Mouse (Mus musculus) adipocyte (in vitro differentiated cells): ENCODE data around the gene Plekhb1.

Source experiments
- DNase-seq: peaks from one replicate; pipeline ENCODE4 v3.0.0-alpha.2; 2016; ENCODE audit warnings: low spot score

The Plekhb1 gene

GRCm38 (mm10) chr7:100662231-100662630 is at the start of gene Plekhb1:
Gene Plekhb1 (minus strand): TSS chr7:100662414.
- DNase-seq, result no peak

DNA sequence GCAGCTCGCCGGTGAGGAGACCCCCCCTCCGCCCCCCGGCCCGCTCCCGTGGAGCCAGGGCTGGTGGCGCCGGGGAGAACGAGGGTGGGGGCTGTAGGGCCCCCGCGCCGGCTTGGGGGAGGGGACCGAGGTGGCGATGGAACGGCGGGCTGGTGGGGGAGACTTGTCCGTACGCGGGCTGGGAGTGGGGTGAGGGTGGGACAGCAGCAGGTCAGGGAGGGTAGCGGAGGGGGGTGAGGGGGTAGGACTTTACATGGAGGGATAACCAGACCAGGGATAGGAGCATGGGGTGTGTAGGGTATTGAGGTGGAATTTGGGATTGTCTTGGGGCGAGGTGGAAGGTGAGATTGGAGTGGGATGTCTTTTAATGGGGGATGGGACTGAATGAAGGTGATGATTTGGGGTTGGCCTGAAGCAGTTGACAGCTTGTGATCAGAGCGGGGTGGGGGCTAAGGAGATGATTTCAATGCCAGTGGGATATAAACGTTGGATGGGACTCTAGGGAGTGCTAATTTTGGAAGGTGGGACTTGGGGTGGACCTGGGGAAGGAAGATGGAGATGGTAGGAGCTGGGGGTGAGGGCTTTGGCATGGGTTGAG is 44.8 kb upstream of the Plekhb1 start:
- DNase-seq, result no peak

DNA sequence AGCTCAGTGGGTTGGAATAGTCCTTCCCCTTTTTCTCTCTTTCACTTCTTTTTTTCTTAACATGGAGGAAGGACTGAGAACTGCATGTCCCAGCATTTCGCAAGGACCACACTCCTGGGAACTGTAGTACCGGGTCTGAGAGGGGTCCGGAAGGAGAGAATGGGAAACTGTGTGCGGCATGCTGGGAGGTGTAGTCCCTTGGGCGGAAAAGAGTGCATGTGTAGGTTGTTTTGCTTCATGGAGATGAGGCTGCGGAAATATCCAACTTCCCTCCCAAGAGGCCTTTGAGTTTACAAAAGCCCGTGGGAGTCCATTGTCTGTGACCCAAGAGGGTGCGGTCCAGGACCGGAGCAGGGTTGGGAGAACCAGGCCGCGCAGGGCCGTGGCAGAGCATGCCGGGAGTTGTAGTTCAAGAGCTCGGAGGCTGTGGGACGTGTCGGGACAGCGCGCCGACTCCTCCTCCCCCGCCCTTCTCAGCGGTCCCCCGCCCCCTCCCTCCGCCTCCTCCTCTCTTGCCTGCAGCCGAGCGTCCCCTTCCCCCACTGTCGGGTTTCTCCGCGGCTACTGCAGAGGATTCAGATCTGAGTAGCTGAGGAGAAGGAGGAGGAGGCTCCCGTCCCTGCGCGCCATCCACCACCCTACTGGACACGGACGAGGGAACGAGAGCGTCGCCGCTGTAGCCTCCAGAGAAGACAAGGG is 44.1 kb upstream of the Plekhb1 start, which contains the start of gene Fam168a:
Fam168a (plus strand) TSS at position 493 of the 699 bp plus-strand sequence.
- peak; percentile 92 for DNase-seq

DNA sequence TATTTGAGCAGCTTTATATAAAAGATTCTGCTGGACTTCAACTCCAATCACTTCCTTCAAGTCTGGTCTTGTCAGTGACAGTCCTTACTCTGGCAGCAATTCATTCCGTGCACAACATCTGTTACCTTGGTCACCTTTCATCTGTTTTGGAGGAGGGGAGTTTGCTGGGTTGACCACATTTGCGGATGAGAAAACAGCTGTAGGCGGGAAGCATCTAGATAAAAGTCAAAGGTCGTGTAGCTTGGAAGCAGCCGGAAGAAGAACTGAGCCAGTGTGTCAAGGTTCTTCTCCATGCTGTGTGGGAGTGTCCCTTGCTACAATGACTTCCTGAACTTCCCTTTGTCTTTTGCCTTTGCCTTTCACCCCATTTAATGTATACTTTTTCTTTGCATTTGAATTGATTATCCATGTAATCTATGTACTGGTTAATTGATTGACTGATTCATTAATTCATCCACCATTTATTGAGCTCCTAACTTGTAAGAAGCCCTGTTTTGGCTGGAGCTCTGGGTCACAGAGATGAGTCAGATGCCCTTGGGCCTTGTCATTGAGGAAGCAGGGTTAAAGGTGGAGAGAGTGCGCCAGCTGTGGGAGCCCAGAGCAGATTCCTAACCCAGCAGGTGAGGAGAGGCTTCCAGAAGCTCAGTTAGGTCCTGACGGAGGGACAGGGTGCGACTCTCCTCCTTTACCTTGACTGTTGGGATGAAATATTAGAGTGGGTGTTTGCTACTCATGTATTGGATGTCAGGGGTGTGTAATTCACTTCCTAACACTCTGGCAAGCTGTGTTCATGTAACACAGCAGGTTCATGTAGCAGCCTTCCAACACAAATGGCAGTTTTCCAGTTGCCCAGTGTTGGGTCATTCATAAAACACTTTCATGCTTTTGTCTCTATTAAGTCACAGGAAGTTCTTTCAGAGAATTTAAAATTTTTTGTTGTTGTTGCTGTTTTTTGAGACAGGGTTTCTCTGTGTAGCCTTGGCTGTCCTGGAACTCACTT is 37.9 kb upstream of the Plekhb1 start:
- peak; percentile 51 for DNase-seq

DNA sequence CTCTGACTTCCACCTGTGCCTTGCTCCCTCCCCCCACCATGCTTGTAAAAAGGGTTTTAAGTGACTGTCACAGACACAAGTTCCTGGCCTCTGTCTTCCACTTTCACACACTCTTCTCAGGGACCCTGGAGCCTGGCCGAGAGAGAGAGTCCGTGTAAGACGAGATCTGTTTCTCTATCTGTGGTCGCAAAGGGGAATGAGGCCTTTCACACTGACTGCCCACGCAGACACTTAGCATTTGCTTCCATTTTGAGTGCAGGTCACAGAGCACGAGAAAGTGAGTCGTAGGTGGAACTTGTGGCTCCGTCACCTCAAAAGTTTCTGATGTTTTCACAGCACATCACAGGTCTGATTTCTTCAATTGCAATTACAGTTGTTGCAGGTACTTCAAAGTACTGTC is 31.0 kb upstream of the Plekhb1 start:
- DNase-seq, result no peak

DNA sequence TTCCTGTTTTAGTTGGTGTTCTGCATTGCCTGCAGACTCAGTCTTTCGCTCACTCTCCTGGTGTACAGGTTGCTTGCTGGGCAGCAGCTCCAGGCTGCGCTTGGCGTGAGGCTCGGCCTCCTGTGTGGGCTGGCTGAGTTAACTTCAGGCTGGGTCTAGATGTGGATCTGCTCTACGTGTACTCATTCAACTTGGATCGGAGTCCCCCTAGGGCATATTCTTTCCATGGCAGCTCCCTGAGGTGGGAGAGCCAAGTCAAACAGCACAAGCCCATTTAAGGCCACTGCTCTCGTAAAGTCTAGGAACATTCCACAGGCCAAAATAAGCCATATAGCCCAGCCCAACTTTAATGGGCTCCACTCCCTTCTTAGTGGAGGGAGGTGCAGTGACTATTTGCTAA is 26.3 kb upstream of the Plekhb1 start:
- no peak for DNase-seq

GRCm38 (mm10) chr7:100685061-100686030 is 23.1 kb upstream of the Plekhb1 start:
- peak; percentile 76 for DNase-seq

GRCm38 (mm10) chr7:100684538-100684937 is 22.3 kb upstream of the Plekhb1 start:
- peak; percentile 51 for DNase-seq

DNA sequence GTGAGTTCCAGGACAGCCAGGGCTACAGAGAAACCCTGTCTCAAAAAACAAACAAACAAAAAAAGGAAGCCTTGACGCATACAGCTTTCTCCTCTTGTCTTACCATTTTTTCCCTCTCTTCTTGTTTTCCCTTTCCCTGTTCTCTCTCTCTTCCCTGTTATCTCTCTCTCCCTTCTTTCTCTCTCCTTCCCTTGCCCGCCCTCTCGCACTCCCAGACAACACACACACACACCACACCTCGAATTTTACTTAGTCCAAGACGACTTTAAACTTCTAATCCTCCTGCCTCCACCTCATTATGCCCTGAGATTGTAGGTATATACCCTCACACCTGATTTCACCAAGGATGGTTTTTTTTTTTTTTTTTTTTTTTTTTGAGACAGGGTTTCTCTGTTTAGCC is 21.9 kb upstream of the Plekhb1 start:
- no peak for DNase-seq

GRCm38 (mm10) chr7:100683241-100683640 is 21.0 kb upstream of the Plekhb1 start:
- no peak for DNase-seq

DNA sequence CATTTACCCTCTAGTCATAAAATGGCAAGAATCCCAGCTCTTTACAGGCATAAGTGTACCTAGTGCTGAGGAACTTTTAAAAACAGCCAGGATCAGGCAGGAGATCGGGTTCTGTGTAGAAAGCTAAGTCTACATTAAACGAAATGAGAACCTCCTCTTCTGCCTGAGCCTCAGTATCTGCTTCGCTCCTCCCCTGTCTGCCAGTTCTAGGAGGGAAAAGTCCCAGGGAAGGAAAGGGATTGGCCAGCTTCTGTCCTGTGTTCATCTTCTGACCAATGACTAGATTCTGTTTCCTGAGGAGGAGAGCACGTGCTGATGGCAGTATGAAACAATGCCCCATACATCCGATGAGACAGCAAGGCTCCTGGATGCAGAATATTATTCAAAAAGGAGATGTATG is 18.9 kb upstream of the Plekhb1 start:
- DNase-seq, result no peak

DNA sequence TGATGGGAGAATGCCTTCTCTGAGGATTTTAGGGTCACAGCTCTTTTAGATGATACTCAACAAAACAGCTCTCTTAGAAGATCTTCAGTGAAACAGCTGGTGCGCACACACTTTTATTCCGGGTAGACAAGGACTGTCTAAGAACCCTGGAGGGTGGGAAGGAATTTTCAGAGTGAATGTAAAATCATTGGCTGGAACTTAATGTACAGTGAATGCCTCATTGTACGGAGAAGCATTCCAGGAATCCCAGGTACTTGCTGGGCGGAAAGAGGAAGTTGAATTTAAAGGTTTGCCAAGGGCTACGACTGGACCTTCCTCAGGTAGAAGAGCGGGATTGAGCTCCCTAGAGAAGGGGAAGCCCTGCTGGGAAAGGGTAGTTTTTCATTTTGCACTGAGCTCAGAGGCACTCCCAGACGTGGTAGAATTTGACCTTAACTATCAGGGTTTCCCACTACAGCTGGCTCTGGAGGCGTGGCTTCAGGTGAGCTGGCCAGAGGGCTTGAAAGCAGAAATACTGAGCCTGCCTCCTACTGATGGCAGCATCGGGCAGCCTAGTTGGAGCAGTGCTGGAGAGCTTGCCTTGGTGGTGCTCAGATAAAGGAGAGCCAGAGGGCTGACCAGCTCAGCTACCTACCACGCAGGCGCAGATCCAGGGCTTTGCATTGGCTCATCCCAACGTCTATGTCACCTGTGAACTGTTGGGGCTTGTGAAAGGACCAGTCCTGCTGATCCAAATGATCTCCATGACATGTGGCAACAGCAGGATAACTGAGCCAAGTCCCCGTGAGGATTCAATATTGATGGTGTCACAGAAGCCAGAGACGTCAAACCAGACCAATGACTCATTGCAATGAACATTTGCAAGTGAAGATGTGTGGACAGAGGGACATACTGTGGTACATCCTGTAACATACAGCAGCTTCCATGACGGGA is 17.0 kb upstream of the Plekhb1 start:
- DNase-seq, result no peak

DNA sequence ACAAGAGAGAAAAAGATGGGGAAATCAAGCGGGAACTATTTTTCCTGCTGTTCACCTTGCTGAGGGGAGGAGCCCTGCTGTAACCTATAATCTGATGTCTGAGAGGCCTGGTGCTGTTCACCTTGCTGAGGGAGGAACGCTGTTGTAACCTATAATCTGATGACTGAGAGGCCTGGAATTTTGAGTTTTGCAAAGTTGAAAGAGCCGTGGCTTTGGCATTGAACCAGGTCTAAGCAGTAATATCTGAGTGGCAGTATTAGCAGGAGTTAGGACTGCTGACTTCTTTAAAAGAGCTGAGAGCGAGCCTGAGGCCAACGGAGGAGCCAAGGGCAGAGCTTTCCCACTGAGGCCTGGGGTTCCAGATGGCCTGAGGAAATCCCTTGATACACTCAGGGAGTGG is 15.8 kb upstream of the Plekhb1 start:
- DNase-seq, result no peak

GRCm38 (mm10) chr7:100674941-100675340 is 12.7 kb upstream of the Plekhb1 start:
- no peak for DNase-seq

- no peak for DNase-seq
These were observed 11.2 kb upstream of the Plekhb1 start for GRCm38 (mm10) chr7:100673452-100673851.

DNA sequence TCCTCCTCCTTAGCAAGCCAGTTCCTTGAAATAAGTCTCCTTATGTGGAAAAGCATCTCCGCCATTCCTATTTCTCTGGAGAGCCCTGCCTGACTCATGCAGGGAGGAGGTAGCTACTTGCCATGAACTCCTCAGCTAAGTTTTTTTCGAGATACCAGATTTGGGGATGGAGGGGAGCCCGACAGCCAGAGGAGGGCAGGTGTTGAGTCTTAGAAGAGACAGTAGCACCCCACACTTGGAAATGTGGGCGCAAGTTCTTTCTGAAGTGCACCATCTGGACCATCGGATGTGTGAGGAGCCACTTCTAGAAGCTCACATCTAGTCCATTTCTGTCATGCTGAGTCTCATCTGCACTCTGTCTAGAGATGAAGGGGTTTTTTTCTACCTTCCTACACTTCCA is 8.4 kb upstream of the Plekhb1 start:
- DNase-seq, result no peak

DNA sequence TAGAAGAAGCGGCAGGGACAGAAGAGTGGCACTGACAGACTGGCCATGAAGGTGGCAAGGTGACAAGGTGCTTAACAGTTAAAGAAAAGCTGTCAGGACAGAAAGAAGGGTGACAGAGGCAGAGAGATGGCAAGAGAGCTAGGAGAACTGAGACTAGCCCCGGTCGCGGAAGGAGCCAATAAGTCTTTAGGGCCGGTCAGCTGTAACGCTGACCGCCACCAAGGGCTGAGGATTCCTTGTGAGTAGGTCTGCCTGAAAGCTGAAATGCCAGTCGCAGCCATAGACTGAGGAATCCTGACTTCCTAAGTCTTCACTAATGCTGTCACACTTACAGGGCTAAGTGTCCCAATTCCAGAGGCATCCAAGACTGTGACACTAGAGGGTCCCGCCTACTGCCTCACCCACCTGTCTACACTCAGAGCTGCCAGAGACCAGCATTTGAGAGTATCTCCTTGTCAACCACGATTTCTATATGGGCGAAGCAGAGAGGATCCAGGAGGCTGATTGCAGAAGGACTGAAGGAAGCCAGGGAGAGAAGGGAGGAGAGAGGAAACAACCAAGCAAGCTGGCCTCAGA is 1.6 kb upstream of the Plekhb1 start:
- no peak for DNase-seq

DNA sequence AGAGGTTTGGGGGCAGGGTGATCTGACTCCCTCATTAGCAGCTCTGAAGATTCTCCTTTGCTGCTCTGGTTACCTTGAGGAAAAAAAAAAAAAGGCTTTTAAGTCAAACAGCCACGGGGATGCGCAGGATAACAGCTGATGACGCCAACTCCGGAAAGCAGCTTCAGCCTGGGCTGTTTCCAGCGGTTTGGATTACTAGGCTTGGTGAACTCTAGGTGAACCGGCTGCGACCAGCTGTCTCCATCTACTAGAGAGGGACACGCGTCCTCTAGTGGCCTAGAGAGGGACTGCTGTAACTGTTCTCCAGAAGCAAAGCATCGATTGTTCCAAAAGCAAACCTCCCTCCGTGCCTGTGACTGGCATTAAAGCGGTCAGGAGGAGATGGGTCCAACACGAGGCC is 976 bp upstream of the Plekhb1 start:
- peak; percentile 90 for DNase-seq

DNA sequence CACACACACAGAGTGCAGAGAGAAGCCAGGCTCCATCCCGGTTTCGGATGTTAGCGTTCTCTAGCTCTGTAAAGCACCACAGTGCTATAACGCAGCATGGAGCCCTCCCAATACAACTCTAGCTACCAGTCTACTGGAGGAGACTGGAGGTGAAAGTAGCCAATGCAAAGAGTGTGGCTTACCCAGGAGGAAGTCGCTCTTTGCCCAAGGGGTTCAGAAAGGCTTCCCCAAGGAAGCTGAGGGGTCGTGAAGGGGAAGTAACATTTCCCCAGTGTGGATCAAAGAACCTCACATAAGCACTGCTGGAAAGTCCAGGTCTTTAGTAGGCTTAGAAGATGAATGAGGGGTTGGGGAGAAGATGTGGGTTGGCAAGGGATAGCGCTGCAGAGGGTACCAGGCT is 950 bp downstream of the Plekhb1 start:
- DNase-seq, result no peak

DNA sequence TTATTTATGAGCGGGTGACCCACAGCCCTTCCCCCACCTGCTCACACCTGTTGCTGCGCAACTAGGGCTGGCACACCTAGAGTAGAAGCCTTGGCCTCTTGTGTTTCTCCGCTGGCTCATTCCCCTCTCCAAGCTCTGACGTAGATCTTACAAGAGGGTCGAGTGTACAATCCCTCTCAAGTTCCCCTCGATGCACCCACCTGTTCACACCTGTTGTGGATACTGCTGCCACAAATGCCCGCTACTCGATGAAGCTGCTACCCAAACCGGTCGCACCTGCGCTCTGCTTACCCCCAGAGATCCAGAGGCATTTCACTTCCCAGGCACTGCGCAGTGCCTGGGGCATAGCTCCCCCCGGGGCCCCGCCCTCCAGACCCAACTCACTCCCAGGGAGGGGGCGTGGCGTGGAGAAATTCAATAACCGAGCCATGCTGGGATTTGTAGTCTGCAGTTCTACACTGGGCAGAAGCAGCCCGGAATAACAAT is 4.1 kb downstream of the Plekhb1 start:
- DNase-seq, result no peak
